Mouse (Mus musculus) embryonic facial prominence, embryonic 13.5 days (tissue): ENCODE data around the gene Pkmyt1. TPM values are rescaled to one million over a fixed set of nuclear protein-coding genes. Genes with fewer than 3 reads are reported as not detected.

Experiments used
- ATAC-seq: fragments of 200-750 bp; cut with Nextera tagmentation; 2 replicates; pipeline ENCODE4 v1.8.0; 2017; ENCODE audit warnings: low read depth; ENCODE audit not compliant: insufficient number of reproducible peaks, insufficient read depth, low FRiP score, low TSS enrichment
- H3K27ac ChIP-seq: fragments of 300-500 bp; sonication (generic); 2 replicates; pipeline ENCODE4 v1.5.1; 2015; ENCODE audit warnings: moderate library complexity, mild to moderate bottlenecking, inconsistent platforms
- H3K27me3 ChIP-seq: fragments of 300-500 bp; sonication (generic); 2 replicates; pipeline ENCODE4 v1.6.1; 2015; ENCODE audit warnings: mild to moderate bottlenecking, inconsistent platforms
- H3K36me3 ChIP-seq: fragments of 300-500 bp; sonication (generic); 2 replicates; pipeline ENCODE4 v1.6.1; 2015; ENCODE audit warnings: mild to moderate bottlenecking, inconsistent platforms
- H3K4me1 ChIP-seq: fragments of 300-500 bp; sonication (generic); 2 replicates; pipeline ENCODE4 v1.6.1; 2015; ENCODE audit warnings: inconsistent platforms
- H3K4me2 ChIP-seq: fragments of 300-500 bp; sonication (generic); 2 replicates; pipeline ENCODE4 v1.6.1; 2015; ENCODE audit warnings: moderate library complexity, mild to moderate bottlenecking, inconsistent platforms
- H3K4me3 ChIP-seq: fragments of 300-500 bp; sonication (generic); 2 replicates; pipeline ENCODE4 v1.5.1; 2015; ENCODE audit warnings: mild to moderate bottlenecking, inconsistent platforms
- H3K9ac ChIP-seq: fragments of 300-500 bp; sonication (generic); 2 replicates; pipeline ENCODE4 v1.6.1; 2015; ENCODE audit warnings: mild to moderate bottlenecking, inconsistent platforms
- H3K9me3 ChIP-seq: fragments of 300-500 bp; sonication (generic); 2 replicates; pipeline ENCODE4 v1.6.1; 2016; ENCODE audit warnings: inconsistent platforms
- WGBS: fragments of 180-500 bp; shearing (Covaris S2); methylation state at CpG from one replicate; pipeline ENCODE4 v1.1.7; 2015; ENCODE audit warnings: mixed read lengths; 5-methylcytosine and 5-hydroxymethylcytosine counted together
- polyA plus RNA-seq: library from polyadenylated mRNA; unstranded; fragments of >200 nt; fragmentation: Nextera tagmentation; extraction: Ambion mirVana; gene quantifications from 2 replicates; pipeline ENCODE4 v1.2.1, GENCODE M21; 2015

The Pkmyt1 gene
- polyA plus RNA-seq, 1 experiment from 2014 or later = 56.2 TPM

DNA sequence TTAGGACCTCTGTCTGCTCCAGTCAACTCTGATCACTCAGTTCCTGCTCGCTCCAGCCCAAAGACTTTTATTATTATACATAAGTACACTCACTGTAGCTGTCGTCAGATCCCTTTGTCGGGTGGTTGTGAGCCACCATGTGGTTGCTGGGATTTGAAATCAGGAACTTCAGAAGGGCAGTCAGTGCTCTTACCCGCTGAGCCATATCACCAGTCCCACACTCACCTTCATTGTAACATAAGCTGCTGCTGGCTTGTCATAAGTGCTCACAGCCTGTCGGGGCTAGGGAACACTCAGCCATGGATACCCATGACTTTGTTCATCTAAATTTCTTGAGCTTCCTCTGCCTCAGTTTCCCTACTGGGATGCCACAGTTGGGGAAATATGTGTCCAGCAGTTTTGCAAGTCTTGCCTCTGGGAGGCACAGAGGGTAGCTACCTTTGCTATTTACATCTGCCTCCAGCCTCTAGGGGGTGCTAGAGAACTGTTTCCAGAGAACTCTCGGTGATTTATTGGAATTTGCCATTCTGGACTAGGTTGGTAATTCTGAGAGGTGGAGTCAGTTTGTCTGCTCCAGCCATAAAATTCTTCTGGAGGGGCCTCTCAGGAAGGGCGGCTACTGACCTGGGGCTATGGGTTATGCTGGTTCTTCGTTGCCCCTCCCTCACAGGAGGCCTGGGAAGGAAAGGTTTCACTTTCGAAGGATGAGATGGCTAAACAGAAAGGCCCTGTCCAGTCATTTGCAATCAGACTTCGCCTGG, 22.7 kb downstream of the Pkmyt1 start:
- 33% methylated on average over 10 of the region's 10 CpGs for WGBS
- Histone ChIP-seq H3K27ac (no peak overlapping the region), H3K9ac (no peak overlapping the region), H3K4me2 (peak overlapping the region; percentile 37), H3K4me1 (peaks cover 22% of the 10 kb centered on the region), H3K4me3 (0 out of 2 replicates have a peak overlapping the region, but pooled peaks have one; percentile 8), H3K9me3 (no peaks in the 10 kb centered on the region), H3K27me3 (peaks cover 44% of the 10 kb centered on the region), H3K36me3 (peaks cover 30% of the 10 kb centered on the region)
- ATAC-seq = no peak

DNA sequence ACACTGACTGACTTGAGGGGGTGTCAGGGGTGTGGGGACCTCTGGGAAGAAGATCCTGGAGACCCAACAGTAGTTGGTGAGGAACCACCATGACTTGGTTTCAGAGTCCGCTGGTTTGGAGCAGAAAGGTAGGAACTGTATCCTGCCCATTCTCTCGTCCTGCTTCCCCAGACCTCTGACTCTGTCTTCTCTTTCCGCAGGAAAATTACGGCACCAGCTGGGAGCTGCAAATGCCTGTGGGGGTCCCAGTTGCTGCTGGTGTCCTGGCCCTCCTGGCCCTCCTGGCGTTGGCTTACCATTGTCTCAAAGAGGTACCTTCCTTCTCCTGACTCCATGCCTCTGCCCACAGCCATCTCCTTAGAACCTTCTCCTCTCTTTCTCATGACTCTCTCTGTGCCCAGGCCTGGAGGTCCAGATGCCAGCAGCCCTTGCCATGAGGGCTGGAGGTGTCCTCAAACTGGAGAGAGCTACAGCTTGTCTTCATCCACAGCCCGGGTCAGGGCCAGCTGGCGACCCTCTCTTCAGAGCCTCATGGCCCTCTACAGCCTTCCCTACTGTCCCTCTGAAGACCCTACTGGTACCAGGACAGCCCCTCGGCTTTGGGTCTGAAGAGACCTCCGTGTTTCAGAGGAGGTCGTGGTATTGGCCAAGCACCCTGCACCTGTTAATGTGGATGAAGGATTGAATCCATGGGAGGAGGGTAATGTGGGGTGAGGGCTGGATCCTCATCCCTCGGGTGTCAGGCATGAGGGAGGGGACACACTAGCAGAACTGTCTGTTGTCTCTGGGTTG, 23.5 kb downstream of the Pkmyt1 start:
- no peak overlapping the region for H3K4me3 ChIP-seq
- WGBS = 83% methylated on average over 11 of the region's 11 CpGs
- no peak for ATAC-seq
- H3K27ac ChIP-seq = no peak overlapping the region
- peaks cover 21% of the 10 kb centered on the region for H3K4me1 ChIP-seq
- peak overlapping the region; percentile 37 for H3K4me2 ChIP-seq
- peaks cover 37% of the 10 kb centered on the region for H3K36me3 ChIP-seq
- peaks cover 36% of the 10 kb centered on the region for H3K27me3 ChIP-seq
- no peak overlapping the region for H3K9ac ChIP-seq
- no peaks in the 10 kb centered on the region for H3K9me3 ChIP-seq

DNA sequence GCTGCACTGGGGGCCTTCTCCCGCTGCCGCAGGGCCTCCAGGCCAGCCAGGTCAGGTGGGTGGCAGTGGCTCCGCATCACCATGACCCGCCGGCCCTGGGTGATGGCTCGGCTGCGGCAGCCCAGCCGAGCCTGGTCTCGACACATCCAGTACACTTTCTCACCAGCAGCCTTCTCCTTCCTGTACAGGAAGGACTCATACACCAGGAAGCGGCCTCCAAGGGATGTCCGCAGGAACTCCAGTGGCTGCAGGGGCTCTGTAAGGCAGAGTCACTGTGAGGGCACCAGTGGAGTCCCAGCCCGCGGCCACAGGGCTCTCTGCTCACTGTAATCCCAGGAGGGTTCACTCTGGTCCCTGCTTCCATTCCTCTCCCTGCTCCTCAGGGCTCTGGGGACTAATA, 29.6 kb downstream of the Pkmyt1 start:
- WGBS = 96% methylated on average over 13 of the region's 13 CpGs
- Histone ChIP-seq H3K9ac (no peak overlapping the region), H3K4me1 (no peaks in the 10 kb centered on the region), H3K4me3 (no peak overlapping the region), H3K4me2 (no peak overlapping the region), H3K9me3 (no peaks in the 10 kb centered on the region), H3K36me3 (peaks cover 95% of the 10 kb centered on the region), H3K27me3 (no peaks in the 10 kb centered on the region), H3K27ac (no peak overlapping the region)
- no peak for ATAC-seq

- no peak overlapping the region for H3K27ac ChIP-seq
- no peak overlapping the region for H3K4me3 ChIP-seq
- H3K36me3 ChIP-seq = peaks cover 96% of the 10 kb centered on the region
- no peaks in the 10 kb centered on the region for H3K27me3 ChIP-seq
- no peak overlapping the region for H3K4me2 ChIP-seq
- H3K9me3 ChIP-seq = no peaks in the 10 kb centered on the region
- no peak for ATAC-seq
- H3K4me1 ChIP-seq = no peaks in the 10 kb centered on the region
- H3K9ac ChIP-seq = no peak overlapping the region
- WGBS = 94% methylated on average over 9 of the region's 9 CpGs
These were observed 31.4 kb downstream of the Pkmyt1 start for GRCm38 (mm10) chr17:23757581-23757980.

- Histone ChIP-seq H3K27ac (no peak overlapping the region), H3K36me3 (peaks cover 95% of the 10 kb centered on the region), H3K9me3 (no peaks in the 10 kb centered on the region), H3K4me3 (no peak overlapping the region), H3K4me1 (no peaks in the 10 kb centered on the region), H3K27me3 (no peaks in the 10 kb centered on the region), H3K9ac (no peak overlapping the region), H3K4me2 (no peak overlapping the region)
- no peak for ATAC-seq
- WGBS = 88% methylated on average over 8 of the region's 8 CpGs
These were observed 32.7 kb downstream of the Pkmyt1 start for GRCm38 (mm10) chr17:23758801-23759200.

GRCm38 (mm10) chr17:23760231-23760630, 34.1 kb downstream of the Pkmyt1 start:
- no peak overlapping the region for H3K9ac ChIP-seq
- H3K36me3 ChIP-seq = peaks cover 89% of the 10 kb centered on the region
- WGBS = 91% methylated on average over 9 of the region's 9 CpGs

DNA sequence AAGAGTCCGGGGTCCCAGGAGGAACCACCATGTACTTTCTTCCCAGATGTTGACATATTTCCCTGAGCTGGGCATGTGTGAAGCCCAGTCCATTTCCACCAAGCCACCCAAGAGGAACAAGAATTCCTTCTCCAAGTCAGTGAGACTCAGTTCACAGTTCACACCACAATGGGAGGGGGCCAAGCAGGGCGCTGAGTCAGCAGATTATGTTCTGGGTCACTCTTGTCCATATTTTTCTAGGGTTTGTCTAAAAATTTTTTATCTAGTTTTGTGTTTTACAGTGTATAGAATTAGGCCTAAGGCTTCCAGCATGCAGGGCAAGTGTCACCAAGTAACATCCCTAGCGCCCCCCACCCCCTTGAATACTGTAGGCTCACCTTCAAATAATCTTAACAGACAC, 35.0 kb downstream of the Pkmyt1 start:
- no peaks in the 10 kb centered on the region for H3K9me3 ChIP-seq
- no peak overlapping the region for H3K9ac ChIP-seq
- H3K4me1 ChIP-seq = no peaks in the 10 kb centered on the region
- no peak overlapping the region for H3K4me2 ChIP-seq
- H3K27ac ChIP-seq = no peak overlapping the region
- peaks cover 80% of the 10 kb centered on the region for H3K36me3 ChIP-seq
- H3K27me3 ChIP-seq = no peaks in the 10 kb centered on the region
- no peak for ATAC-seq
- no peak overlapping the region for H3K4me3 ChIP-seq
- WGBS = 96% methylated on average over 3 of the region's 3 CpGs

More at GRCm38 (mm10) chr17:23760231-23760630, 34.1 kb downstream of the Pkmyt1 start:
- H3K4me1 ChIP-seq = no peaks in the 10 kb centered on the region
- ATAC-seq = no peak
- no peaks in the 10 kb centered on the region for H3K9me3 ChIP-seq
- no peak overlapping the region for H3K4me2 ChIP-seq
- no peak overlapping the region for H3K27ac ChIP-seq
- no peak overlapping the region for H3K4me3 ChIP-seq
- no peaks in the 10 kb centered on the region for H3K27me3 ChIP-seq

DNA sequence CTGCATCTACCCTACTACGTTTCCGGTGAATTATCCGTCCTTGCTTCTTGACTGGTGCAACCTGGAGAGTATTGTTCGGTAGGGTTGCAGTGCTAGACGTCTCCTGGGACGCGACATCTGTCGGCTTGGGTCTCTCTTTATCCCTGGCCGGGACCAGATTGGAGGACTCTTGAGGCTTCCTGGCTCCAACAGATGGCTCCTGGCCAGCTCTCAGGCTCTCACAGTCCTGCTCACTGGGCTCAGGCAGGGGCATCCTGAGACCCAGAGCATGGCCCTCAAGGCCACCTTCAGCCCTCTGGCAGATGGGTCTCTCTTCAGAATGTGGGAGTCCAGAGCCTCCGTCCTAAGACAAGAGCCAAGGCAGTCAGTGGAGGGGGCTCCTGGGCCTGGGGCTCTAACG, 36.8 kb downstream of the Pkmyt1 start:
- H3K4me1 ChIP-seq = no peaks in the 10 kb centered on the region
- no peak overlapping the region for H3K4me2 ChIP-seq
- peaks cover 65% of the 10 kb centered on the region for H3K36me3 ChIP-seq
- no peak overlapping the region for H3K4me3 ChIP-seq
- WGBS = 89% methylated on average over 11 of the region's 11 CpGs
- H3K9ac ChIP-seq = no peak overlapping the region
- no peak for ATAC-seq
- no peaks in the 10 kb centered on the region for H3K9me3 ChIP-seq
- no peak overlapping the region for H3K27ac ChIP-seq
- no peaks in the 10 kb centered on the region for H3K27me3 ChIP-seq

GRCm38 (mm10) chr17:23770493-23770892, 44.4 kb downstream of the Pkmyt1 start:
- Histone ChIP-seq H3K4me1 (peaks cover 8% of the 10 kb centered on the region), H3K27me3 (no peaks in the 10 kb centered on the region), H3K9me3 (no peaks in the 10 kb centered on the region), H3K4me3 (peak overlapping the region; percentile 90), H3K9ac (peak overlapping the region; percentile 94), H3K27ac (no peak overlapping the region), H3K36me3 (peaks cover 15% of the 10 kb centered on the region), H3K4me2 (peak overlapping the region; percentile 80)
- no peak for ATAC-seq
- WGBS = 16% methylated on average over 2 of the region's 2 CpGs

DNA sequence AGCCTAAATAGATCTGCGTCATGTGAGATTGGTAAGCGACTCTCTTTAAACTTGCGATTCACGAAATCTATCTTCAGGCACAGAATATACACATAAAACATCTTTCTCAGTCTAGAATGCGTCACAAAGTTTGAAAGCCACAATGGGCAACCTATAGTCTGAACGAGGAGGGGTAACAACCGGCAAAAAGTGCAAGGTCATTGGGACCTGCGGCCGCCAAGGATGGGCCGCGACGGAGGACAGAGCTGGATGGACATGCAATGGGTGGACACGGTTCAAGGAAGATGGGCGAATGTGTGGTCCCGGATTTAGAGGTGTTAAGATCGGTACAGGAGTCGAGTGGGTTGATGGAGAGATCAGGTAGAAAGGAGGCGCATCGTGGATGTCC, 44.8 kb downstream of the Pkmyt1 start:
- peak overlapping the region; percentile 90 for H3K4me3 ChIP-seq
- H3K9me3 ChIP-seq = no peaks in the 10 kb centered on the region
- no peaks in the 10 kb centered on the region for H3K27me3 ChIP-seq
- H3K9ac ChIP-seq = peak overlapping the region; percentile 94
- H3K36me3 ChIP-seq = peaks cover 15% of the 10 kb centered on the region
- no peak for ATAC-seq
- H3K4me2 ChIP-seq = peak overlapping the region; percentile 80
- H3K27ac ChIP-seq = peak overlapping the region; percentile 83
- peaks cover 8% of the 10 kb centered on the region for H3K4me1 ChIP-seq
- WGBS = 1% methylated on average over 19 of the region's 19 CpGs

DNA sequence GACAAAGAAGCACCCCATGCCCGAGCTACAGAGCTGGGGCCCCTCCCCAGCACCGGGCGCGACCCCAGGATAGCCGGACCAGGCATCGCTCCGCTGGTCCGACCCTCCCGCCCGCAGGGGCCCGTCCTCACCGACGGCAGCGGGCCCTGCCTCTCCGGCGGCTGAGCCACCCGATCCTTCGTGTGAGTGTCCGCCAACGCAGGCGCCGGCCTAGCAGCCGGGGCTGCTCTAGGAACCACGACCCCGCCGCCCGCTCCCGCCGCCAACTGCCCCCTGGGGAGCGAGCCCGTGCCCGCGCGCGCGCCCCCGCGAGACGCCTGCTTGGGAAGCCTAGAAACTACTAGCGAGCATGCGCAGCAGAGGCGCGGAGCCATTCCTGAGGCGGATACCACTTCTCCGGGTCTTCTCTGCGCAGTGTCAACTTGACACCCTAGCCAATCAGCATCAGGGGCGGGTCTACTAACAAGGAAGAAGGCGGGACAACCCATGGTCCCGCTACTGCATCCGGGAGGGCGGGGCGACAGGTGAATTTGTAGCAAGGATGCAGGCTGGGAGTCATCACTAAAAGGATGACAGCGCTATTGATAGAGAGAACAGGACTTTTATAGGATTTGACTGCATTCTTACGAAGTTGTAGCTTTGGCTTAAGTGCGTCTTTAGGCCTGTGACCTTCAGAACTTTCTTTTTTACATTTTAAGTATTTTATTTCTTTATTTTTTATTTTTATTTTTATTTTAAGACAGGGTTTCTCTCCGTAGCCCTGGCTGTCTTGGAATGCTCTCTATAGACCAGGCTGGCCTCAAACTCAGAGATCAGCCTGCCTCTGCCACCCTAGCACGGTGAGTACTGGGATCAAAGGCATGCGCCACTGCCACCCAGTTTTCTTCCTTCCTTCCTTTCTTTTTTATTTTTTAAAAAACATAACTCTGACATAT, 45.4 kb downstream of the Pkmyt1 start, which contains the start of gene Flywch1:
TSS of gene Flywch1 (minus strand) at position 319 of the 935 bp plus-strand sequence.
- H3K4me1 ChIP-seq = peaks cover 8% of the 10 kb centered on the region
- peak within 1 kb of the TSS; percentile 83 for H3K27ac ChIP-seq
- H3K9ac ChIP-seq = peak within 1 kb of the TSS; percentile 94
- ATAC-seq = peak; percentile 96
- WGBS = 3% methylated on average over 57 of the region's 58 CpGs
- H3K36me3 ChIP-seq = peaks cover 21% of the 10 kb centered on the region
- peak within 1 kb of the TSS; percentile 80 for H3K4me2 ChIP-seq
- H3K4me3 ChIP-seq = peak within 1 kb of the TSS; percentile 90
- H3K27me3 ChIP-seq = no peaks in the 10 kb centered on the region
- no peaks in the 10 kb centered on the region for H3K9me3 ChIP-seq
